Mouse (Mus musculus) lung, postnatal 0 days (tissue): ENCODE measurements at regions not wholly inside any gene's neighbourhood (a gene's known extent, or its start where the extent isn't known, plus 50 kb on each side); places are given as distances from the start of the nearest gene placed in this dataset.

Source experiments
- CTCF ChIP-seq: IDR thresholded peaks from 2 replicates; pipeline ENCODE4 v1.5.1; 2016; ENCODE audit warnings: antibody characterized with exemption, mild to moderate bottlenecking
- EP300 ChIP-seq: IDR thresholded peaks from 2 replicates; pipeline ENCODE4 v1.6.1; 2016; ENCODE audit warnings: antibody characterized with exemption, mild to moderate bottlenecking, control low read depth

DNA sequence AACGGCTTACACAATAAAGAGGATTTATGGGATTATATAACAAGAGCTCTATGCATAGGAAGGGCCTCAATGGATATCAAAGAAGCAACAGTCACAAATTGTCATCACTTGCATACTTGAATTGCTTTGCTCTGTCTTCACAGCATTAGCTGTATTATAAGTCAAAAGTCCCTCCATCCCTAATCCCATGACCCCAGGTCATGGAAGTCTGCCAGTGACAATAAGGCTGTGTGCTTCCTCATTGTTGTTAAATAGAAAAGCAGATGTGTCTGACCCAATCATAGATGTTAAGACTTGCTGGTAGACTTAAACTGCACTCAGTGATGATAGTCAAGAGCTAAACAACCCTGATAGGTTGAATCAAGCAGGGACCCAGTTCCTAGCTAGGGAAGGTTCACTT is 683.9 kb upstream of the Sox9 start:
- TF ChIP-seq CTCF = no peak
- no peak for TF ChIP-seq EP300
